Mouse (Mus musculus): Measurements from ENCODE around the gene Slc9a8. TPM values are rescaled to one million over a fixed set of nuclear protein-coding genes. Genes with fewer than 3 reads are reported as not detected.

The Slc9a8 gene
- polyA plus RNA-seq, 1 experiment from 2014 or later: 26.5 TPM

DNA sequence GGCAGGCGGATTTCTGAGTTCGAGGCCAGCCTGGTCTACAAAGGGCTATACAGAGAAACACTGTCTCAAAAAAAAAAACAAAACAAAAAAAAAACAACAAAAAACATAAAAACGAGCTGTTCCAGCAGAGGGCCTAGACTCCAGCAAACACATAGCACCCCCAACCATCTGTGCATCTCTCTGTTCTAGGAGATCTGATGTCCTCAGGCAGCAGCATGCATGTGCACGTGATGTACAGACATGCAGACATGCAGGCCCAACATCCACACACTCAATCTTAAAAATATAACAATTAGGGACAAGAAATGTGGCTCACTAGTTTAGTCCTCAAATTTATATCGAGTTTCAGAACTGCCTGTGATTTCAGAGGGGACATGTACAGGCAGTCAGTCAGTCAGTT is 14.9 kb downstream of the Slc9a8 start:
- H3K4me1 ChIP-seq: no peaks in the 10 kb centered on the region
- H3K9me3 ChIP-seq: no peaks in the 10 kb centered on the region
- H3K4me3 ChIP-seq (replicated peaks): no peak overlapping the region
- no peak overlapping the region for H3K4me2 ChIP-seq
- peaks cover 56% of the 10 kb centered on the region for H3K36me3 ChIP-seq (replicated peaks)
- no peak overlapping the region for H3K9ac ChIP-seq
- ATAC-seq (ENCODE audit: low FRiP score): no peak
- H3K27ac ChIP-seq: no peak overlapping the region
- no peaks in the 10 kb centered on the region for H3K27me3 ChIP-seq
- WGBS: 89% methylated on average over 5 of the region's 5 CpGs

DNA sequence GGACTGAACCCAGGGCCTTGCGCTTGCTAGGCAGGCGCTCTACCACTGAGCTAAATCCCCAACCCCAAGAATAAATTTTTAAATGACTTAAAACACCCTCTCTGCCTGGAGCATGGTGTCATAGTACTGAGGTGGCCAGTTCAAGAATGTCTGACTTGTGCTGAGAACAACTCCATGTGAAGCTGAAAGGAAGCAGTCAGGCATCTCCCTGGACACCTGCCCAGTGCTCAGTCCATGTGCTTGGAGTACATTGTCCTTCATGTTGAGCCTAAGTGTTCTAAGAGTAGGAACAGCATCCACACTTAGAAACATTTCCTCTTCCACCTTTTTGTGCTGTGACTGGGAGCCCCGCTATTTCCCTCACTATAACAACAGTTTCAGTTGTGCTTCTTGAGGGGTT is 17.9 kb downstream of the Slc9a8 start:
- Histone ChIP-seq H3K4me1 (no peaks in the 10 kb centered on the region), H3K4me3 (replicated peaks) (no peak overlapping the region), H3K9me3 (no peaks in the 10 kb centered on the region), H3K4me2 (no peak overlapping the region), H3K27ac (no peak overlapping the region), H3K9ac (no peak overlapping the region), H3K27me3 (no peaks in the 10 kb centered on the region), H3K36me3 (replicated peaks) (peaks cover 61% of the 10 kb centered on the region)
- no peak for ATAC-seq (ENCODE audit: low FRiP score)
- 100% methylated on average over 3 of the region's 3 CpGs for WGBS

DNA sequence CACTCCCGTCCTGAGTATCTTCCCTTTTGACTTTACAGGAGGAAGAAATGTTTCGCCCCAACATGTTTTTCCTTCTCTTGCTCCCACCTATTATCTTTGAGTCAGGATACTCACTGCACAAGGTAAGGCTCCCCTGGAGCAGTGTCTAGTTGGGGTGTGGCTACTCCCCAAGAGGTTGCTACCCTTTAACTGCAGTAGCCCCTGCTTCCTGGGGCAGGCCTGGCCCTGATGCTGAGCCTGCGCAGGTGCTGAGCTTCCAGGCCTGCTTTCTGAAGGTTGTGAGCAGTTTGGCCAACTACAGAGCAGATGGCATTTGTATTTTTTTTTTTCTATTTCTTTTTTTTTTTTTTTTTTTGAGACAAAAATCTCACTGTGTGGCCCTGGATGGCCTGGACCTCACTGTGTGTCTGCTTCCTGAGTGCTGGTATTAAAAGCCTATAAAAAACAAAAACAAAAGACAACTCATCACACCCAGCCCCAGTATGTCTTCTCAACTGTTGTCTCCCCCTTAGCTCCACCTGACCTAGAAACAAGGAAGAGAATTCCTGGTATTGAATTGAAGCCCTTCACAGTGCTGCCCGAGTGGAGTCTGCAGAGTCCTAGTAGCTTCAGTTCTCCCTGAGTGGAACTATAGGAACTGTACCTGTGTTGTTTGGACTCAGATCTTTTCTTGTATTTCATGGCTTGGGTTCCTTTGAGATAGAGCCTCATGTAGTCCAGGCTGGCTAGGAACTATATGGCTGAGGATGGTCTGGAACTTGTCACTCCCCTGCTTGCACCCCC is 22.1 kb downstream of the Slc9a8 start:
- ATAC-seq (ENCODE audit: low FRiP score): no peak
- no peak overlapping the region for H3K9ac ChIP-seq
- H3K4me3 ChIP-seq (replicated peaks): no peak overlapping the region
- WGBS: 95% methylated on average over 4 of the region's 4 CpGs
- H3K27me3 ChIP-seq: no peaks in the 10 kb centered on the region
- H3K4me2 ChIP-seq: no peak overlapping the region
- H3K4me1 ChIP-seq: no peaks in the 10 kb centered on the region
- H3K36me3 ChIP-seq (replicated peaks): peaks cover 77% of the 10 kb centered on the region
- no peaks in the 10 kb centered on the region for H3K9me3 ChIP-seq
- no peak overlapping the region for H3K27ac ChIP-seq

DNA sequence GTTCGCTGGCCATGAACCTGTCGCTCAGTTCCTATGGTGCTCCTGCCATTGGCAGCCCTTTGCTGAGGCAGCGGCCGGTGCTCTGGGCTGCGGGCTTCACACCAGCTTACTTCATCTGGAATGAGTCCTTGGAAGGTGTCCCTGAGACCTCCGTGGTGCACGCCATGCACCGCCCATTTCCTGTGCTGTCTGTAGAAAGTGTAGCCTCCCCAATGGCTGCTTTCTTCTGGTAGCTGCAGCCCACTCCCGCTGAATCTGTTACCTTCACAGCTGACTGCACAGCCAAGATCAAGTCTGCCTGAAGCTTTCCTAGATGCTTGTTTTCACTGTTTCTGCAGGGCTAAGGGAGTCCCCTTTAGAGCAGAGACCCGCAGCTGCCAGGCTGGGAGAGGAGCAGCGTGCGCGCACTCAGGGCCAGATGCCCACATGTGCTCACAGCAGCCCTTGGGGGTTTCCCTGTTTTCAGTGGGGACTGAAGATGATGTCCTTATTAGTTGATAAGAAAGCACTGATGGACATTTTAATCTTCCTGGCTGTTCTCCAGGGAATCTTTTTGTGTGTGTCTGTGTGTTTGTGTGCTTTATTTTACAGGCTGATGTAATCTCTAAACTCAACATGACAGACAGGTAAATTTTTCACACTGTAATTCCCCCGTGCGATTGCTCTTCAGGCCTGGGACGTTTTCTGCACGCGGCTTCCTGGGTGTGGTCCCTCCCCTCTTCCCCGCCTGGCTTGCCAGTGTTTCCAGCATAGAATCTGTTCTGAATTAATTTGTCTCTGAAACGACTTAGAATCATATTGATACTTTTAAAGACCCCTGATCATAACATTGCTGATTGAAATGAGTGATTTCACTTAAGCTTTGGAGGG is 24.6 kb downstream of the Slc9a8 start:
- no peaks in the 10 kb centered on the region for H3K9me3 ChIP-seq
- peaks cover 78% of the 10 kb centered on the region for H3K36me3 ChIP-seq (replicated peaks)
- H3K4me2 ChIP-seq: no peak overlapping the region
- WGBS: 92% methylated on average over 20 of the region's 20 CpGs
- no peaks in the 10 kb centered on the region for H3K27me3 ChIP-seq
- no peak overlapping the region for H3K9ac ChIP-seq
- no peak for ATAC-seq (ENCODE audit: low FRiP score)
- no peak overlapping the region for H3K4me3 ChIP-seq (replicated peaks)
- H3K27ac ChIP-seq: no peak overlapping the region; the same call in 1 of the 2 replicates
- no peaks in the 10 kb centered on the region for H3K4me1 ChIP-seq

DNA sequence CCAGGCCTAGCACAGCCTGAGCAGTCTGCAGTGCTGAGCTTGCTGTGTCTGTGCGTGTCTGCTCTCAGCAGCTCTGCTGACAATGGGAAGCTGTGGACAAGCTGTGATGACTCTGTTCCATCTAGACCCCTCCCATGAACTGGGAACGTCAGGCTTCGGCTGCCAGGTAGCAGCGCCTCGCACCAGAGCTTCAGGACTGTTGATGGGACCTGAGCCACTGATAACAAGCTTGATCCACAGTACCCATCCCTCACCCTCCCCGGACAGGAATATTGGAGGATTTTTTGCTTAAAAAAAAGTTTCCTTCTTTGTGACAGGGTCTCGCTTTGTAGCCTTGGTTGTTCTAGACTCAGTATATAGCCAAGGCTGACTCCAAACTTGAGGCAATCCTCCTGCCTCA is 25.7 kb downstream of the Slc9a8 start:
- H3K4me3 ChIP-seq (replicated peaks): no peak overlapping the region
- no peak overlapping the region for H3K9ac ChIP-seq
- no peak overlapping the region for H3K27ac ChIP-seq
- 92% methylated on average over 7 of the region's 7 CpGs for WGBS
- H3K27me3 ChIP-seq: no peaks in the 10 kb centered on the region
- H3K4me2 ChIP-seq: no peak overlapping the region
- no peak for ATAC-seq (ENCODE audit: low FRiP score)
- H3K9me3 ChIP-seq: no peaks in the 10 kb centered on the region
- no peaks in the 10 kb centered on the region for H3K4me1 ChIP-seq
- H3K36me3 ChIP-seq (replicated peaks): peaks cover 75% of the 10 kb centered on the region

DNA sequence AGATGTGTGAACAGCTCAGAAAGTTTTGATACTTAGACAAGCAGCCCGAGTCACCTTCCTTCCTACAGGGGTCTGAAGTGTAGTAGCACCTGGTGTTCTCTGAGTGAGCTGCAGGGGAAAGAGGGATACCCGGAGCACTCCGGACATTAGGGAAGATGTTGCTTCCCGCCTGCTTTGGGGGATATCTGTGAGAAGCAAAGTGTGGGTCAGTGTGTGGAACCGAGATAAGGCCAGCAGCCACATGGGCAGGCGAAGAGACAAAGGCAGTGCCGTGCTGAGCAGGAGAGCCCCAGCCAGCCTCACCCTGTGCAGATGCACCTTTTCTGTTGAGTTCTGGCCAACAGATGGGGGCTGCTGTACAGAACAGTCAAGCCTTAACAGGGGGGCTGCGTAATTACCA is 26.1 kb downstream of the Slc9a8 start:
- no peak overlapping the region for H3K4me3 ChIP-seq (replicated peaks)
- 93% methylated on average over 8 of the region's 8 CpGs for WGBS
- peaks cover 72% of the 10 kb centered on the region for H3K36me3 ChIP-seq (replicated peaks)
- H3K4me2 ChIP-seq: no peak overlapping the region
- ATAC-seq (ENCODE audit: low FRiP score): no peak
- no peaks in the 10 kb centered on the region for H3K9me3 ChIP-seq
- H3K27me3 ChIP-seq: no peaks in the 10 kb centered on the region
- H3K27ac ChIP-seq: 0 out of 2 replicates have a peak overlapping the region, but pooled peaks have one; percentile 20
- H3K9ac ChIP-seq: no peak overlapping the region
- no peaks in the 10 kb centered on the region for H3K4me1 ChIP-seq

DNA sequence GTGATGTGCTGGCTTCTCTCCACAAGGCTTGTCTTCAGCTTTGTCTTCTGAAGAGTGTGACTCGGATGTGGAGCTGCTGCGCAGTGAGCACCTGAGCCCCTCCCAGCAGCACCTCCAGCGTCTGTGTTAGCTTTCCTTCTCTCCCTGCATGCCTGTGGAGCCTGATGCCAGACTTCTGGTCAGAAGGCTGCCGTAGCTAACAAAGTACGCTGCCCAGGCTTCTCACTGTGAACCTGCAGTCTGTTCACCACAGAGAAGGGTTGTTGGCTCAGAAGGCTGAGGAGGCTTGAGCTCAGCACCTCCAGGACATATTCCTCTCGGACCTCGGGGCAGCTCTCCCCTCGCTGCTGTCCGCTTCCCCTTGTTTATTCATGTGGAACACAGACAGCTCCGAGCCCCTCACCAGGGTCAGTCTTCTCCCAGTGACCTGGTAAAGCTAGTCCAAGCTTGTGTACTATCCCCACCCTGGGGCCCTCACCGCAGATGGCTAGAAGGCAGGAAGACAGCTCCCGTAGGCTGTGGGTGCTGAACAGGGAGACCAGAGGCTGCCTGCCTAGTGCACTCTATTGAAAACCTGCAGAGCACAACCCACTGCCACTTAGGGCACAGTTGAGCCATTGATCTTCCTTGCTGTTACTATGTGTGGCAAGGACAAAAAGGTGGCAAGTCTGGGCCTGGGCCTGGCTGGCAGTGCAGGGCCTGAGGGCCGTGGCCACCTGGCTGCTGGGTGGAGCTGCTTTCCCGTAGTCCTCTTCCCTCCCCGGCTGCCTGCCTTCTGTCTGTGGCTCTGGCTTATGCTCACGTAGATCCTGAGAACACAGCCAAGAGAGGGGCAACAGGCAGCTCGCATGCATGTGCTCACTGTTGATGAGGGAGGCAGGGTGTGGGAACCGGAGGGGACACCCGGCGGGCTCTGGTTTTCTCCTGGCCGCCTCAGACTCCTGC is 28.1 kb downstream of the Slc9a8 start:
- ATAC-seq (ENCODE audit: low FRiP score): no peak
- 92% methylated on average over 21 of the region's 21 CpGs for WGBS

DNA sequence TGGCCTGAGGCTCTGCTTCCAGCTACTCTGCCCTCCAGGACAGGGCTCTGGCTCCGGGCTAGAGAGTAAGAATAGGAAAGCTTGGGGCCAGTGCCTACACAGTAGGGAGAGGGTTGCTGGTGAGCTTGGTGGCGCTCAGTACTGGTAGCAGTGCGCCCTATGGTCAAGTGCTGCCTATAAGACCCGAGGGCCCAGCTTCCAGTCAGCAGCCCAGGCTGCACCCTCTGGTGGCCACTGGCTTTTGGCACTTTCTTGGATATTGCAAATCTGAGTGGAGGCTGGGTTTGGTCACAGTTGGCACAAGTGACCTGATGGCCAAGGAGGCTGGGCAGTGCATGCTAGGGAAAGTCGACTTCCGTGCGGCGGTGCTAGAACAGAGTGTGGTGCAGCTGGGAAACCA is 29.1 kb downstream of the Slc9a8 start:
- no peak for ATAC-seq (ENCODE audit: low FRiP score)
- WGBS: 95% methylated on average over 8 of the region's 8 CpGs
- Histone ChIP-seq H3K9ac (no peak overlapping the region), H3K27me3 (no peaks in the 10 kb centered on the region), H3K27ac (no peak overlapping the region), H3K4me2 (no peak overlapping the region), H3K4me3 (replicated peaks) (no peak overlapping the region), H3K9me3 (no peaks in the 10 kb centered on the region), H3K4me1 (no peaks in the 10 kb centered on the region), H3K36me3 (replicated peaks) (peaks cover 81% of the 10 kb centered on the region)

More for the DNA sequence above, 28.1 kb downstream of the Slc9a8 start:
- Histone ChIP-seq H3K4me3 (replicated peaks) (no peak overlapping the region), H3K36me3 (replicated peaks) (peaks cover 82% of the 10 kb centered on the region), H3K27me3 (no peaks in the 10 kb centered on the region), H3K4me1 (no peaks in the 10 kb centered on the region), H3K9me3 (no peaks in the 10 kb centered on the region), H3K9ac (no peak overlapping the region), H3K4me2 (no peak overlapping the region), H3K27ac (no peak overlapping the region)

DNA sequence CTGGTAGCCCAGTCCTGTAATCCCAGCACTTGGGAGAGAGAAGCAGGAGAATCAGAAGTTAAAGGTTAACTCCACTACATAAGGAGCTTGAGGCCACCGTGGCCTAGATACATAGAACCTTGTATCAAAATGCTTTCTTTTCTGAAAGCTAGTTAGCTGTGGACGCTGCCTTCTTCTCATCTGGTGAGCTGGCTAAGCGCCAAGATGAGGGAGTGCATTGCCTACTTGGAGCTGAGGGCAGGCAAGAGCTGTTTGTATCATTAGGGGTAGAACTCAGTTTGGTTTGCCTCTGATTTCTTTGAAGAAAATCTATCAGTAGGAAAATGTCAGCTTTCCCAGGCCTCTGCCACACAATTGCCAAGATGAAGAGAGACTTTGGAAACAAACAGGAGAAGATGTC is 32.3 kb downstream of the Slc9a8 start:
- H3K27me3 ChIP-seq: no peaks in the 10 kb centered on the region
- no peak overlapping the region for H3K27ac ChIP-seq
- no peaks in the 10 kb centered on the region for H3K9me3 ChIP-seq
- H3K4me2 ChIP-seq: no peak overlapping the region
- peaks cover 82% of the 10 kb centered on the region for H3K36me3 ChIP-seq (replicated peaks)
- no peaks in the 10 kb centered on the region for H3K4me1 ChIP-seq
- no peak for ATAC-seq (ENCODE audit: low FRiP score)
- WGBS: 89% methylated on average over 3 of the region's 3 CpGs
- no peak overlapping the region for H3K9ac ChIP-seq
- H3K4me3 ChIP-seq (replicated peaks): no peak overlapping the region

DNA sequence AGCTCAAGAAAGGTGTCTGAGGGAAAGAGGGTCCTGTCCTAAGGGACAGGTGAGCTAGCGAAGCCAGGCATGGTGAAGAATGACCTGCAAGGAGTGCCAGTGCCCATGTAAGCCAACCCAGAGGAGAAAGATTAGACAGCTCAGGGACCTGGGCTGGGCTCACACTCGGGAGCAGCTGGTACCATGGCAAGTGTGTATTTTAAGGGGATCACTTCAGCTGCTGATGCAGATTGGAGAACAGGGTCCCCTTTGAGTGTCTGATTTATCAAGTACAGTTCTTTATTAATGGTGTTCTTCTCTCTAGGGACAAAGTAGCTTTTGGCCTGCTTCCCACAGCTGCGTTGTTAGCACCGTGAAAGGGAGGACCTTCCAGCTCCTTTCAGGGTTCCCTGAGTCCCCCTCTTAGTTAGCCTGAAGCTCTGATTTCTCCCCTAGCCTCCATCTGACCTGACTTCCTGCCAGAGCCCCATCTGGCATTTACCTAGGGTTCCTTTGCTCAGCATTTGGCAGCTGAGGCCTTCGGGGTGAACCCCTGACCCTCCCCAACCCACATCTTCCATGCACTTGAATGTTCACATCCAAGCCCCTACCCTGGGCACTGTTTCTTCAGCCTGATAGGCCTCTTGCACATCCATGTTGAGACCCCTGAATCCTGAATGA is 35.0 kb downstream of the Slc9a8 start:
- ATAC-seq (ENCODE audit: low FRiP score): no peak
- Histone ChIP-seq H3K9me3 (no peaks in the 10 kb centered on the region), H3K27me3 (no peaks in the 10 kb centered on the region), H3K4me1 (no peaks in the 10 kb centered on the region), H3K4me3 (replicated peaks) (no peak overlapping the region), H3K27ac (no peak overlapping the region), H3K36me3 (replicated peaks) (peaks cover 84% of the 10 kb centered on the region), H3K4me2 (no peak overlapping the region), H3K9ac (no peak overlapping the region)
- WGBS: 96% methylated on average over 5 of the region's 5 CpGs

DNA sequence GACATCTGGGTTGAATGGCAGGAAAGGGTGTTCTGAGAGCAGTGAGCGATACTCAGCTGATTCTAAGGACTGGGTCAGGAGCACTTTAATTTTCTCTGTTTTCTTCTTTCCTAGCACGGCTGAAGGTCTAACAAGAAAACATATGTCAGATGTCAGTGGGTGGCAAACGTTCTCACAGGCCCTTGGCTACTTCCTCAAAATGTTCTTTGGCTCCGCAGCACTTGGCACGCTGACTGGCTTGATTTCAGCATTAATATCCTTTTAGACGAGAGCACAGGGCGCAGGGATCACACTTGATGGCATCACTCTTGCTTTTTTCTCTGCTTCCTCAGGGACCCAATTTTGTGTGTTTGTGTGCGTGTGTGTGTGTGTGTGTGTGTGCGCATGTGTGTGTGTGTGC is 35.7 kb downstream of the Slc9a8 start:
- Histone ChIP-seq H3K9me3 (no peaks in the 10 kb centered on the region), H3K4me2 (no peak overlapping the region), H3K36me3 (replicated peaks) (peaks cover 87% of the 10 kb centered on the region), H3K27me3 (no peaks in the 10 kb centered on the region), H3K4me3 (replicated peaks) (no peak overlapping the region), H3K9ac (no peak overlapping the region), H3K27ac (no peak overlapping the region), H3K4me1 (no peaks in the 10 kb centered on the region)
- ATAC-seq (ENCODE audit: low FRiP score): no peak
- 97% methylated on average over 9 of the region's 9 CpGs for WGBS

Data from forebrain, embryonic 12.5 days (tissue).